Mouse (Mus musculus): ENCODE data around the gene Prelid1. TPM values are rescaled to one million over a fixed set of nuclear protein-coding genes. Genes with fewer than 3 reads are reported as not detected.

The Prelid1 gene
- polyA plus RNA-seq, 1 experiment from 2014 or later = 398 TPM

DNA sequence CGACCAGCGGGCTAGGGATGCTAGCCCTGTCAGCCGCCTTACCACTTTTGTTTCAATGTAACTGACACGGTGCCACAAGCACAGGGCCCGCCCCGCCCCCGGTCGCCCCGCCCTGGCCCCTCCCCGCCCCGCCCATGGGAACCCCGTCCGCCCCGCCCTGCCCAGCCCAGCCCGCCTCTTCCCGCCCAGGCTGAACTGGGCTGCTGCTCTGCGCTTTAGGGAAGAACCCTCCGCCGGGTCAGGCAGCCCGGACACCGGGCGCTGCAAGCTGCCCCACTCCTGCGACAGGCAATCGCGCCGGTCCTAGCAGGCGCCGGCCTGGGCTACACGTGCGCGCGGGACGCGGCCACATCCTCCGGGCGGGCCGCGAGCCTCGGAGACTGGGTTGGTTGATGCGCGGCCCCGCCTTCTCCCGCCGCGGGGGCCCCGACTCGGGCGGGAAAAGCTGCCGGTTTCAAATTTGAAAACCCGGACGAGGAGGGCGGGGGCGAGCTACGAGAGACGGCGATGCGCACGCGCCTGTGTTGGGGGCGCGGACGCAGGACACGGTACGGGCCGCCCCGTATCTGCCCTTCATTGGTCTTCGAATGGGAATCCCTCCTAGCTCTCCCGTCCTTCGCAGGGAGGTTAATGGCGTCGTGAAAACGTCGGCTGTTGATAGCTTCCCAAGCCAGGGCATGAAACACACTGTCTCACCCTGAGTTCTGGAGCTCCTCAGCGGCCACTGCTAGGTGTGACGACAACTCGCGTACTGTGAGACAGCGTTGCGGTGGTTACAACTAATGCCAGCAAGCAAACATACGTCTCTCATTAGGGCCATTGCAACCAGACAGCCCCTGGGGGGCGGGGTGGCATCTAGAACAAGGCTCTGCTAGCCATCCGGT lies 9.6 kb downstream of the Prelid1 start, which contains the start of gene Mxd3:
Gene Mxd3 (minus strand): TSS at position 141 of the 884 bp plus-strand sequence.
- H3K27me3 ChIP-seq (ENCODE audit: insufficient read depth, low read length) = no peaks in the 10 kb centered on the region
- H3K27ac ChIP-seq = peak within 1 kb of the TSS; percentile 65
- peaks cover 10% of the 10 kb centered on the region for H3K4me1 ChIP-seq (replicated peaks; ENCODE audit: insufficient read depth, low read length)
- peaks cover 10% of the 10 kb centered on the region; the same call in 1 of the 2 replicates for H3K36me3 ChIP-seq (ENCODE audit: insufficient read depth, low read length)
- DNase-seq (ENCODE audit: low spot score) = peak; percentile 88
- peak; percentile 75 for ATAC-seq (replicated peaks; ENCODE audit: low FRiP score, low read depth)
- under 1% methylated on average over 75 of the region's 82 CpGs for WGBS
- H3K9ac ChIP-seq (ENCODE audit: low read depth, low read length) = peak within 1 kb of the TSS; percentile 54
- no peak for TF ChIP-seq CTCF (IDR thresholded peaks at IDR 0.05; ENCODE audit: low read depth)
- peak within 1 kb of the TSS; percentile 50 for H3K4me3 ChIP-seq (replicated peaks; ENCODE audit: low read depth, low read length)
- no peaks in the 10 kb centered on the region for H3K9me3 ChIP-seq (replicated peaks; ENCODE audit: low read length)
- H3K4me2 ChIP-seq (ENCODE audit: low read length) = peak within 1 kb of the TSS; percentile 68

DNA sequence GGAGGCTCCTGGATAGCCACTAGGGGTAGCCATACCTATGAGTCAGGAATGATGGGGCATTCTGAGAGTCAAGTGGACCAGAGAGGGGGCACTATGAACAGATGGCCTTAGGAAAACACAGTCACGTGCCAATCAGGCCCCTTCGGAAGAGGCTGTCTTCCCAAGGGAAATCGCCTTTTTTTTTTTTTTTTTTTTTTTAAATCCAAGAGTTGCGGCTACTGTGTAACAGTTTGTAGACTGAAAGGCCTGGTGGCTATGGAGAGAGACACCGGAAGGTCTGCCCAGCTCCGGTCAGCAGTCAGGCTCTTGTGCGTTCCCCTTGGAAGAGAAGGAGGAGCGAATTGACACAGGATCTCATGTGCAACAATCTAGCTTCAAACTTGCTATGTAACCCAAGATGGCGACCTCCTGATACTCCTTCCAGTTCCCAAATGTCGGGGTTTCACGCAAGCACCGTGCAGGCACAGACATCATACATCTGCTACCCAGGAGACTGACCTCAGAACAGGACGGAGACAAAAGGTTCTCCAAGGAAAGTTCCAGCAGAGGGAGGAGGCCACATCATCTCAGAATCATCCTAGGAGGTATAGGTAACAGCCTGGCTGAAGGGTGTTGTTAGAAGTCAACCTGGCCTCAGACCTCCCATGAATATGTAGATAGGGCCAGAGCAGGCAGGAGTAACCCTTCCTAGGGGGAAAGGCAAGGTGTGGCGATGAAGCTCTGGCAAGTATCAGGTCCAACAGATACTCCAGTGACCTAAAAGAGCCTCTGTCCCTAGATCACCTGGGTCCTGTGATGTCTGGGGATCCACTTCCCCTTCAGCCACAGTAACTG lies 10.5 kb downstream of the Prelid1 start:
- 38% methylated on average over 14 of the region's 14 CpGs for WGBS
- peaks cover 3% of the 10 kb centered on the region; the same call in 1 of the 2 replicates for H3K36me3 ChIP-seq (ENCODE audit: insufficient read depth, low read length)
- peaks cover 10% of the 10 kb centered on the region for H3K4me1 ChIP-seq (replicated peaks; ENCODE audit: insufficient read depth, low read length)
- H3K9me3 ChIP-seq (replicated peaks; ENCODE audit: low read length) = no peaks in the 10 kb centered on the region
- DNase-seq (ENCODE audit: low spot score) (peak; percentile 78), ATAC-seq (replicated peaks; ENCODE audit: low FRiP score, low read depth) (no peak; the same call in 1 of the 2 replicates)
- no peaks in the 10 kb centered on the region for H3K27me3 ChIP-seq (ENCODE audit: insufficient read depth, low read length)
- H3K4me3 ChIP-seq (replicated peaks; ENCODE audit: low read depth, low read length) = peak overlapping the region; percentile 50
- 0 out of 2 replicates have a peak overlapping the region, but pooled peaks have one; percentile 65 for H3K27ac ChIP-seq
- 0 out of 2 replicates have a peak overlapping the region, but pooled peaks have one; percentile 54 for H3K9ac ChIP-seq (ENCODE audit: low read depth, low read length)
- peak; percentile 60; the same call in 1 of the 2 replicates for TF ChIP-seq CTCF (IDR thresholded peaks at IDR 0.05; ENCODE audit: low read depth)
- peak overlapping the region; percentile 68 for H3K4me2 ChIP-seq (ENCODE audit: low read length)

DNA sequence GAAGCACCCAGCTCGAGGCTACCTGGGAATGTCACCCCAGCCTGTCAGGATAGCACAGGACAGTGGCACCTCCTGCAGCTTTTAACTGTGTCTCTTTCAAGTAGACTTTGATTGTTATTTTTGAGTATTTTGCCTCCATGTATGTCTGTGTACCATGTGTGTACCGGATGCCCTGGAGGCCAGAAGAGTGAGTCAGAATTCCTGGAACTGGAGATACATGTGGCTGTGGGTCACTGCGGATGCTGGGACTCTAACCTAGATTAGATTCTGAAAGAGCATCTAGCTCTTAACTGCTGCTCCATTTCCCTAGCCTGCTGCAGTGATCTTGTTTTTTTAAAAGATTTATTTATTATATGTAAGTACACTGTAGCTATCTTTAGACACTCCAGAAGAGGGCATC lies 12.0 kb downstream of the Prelid1 start:
- Histone ChIP-seq H3K4me3 (replicated peaks; ENCODE audit: low read depth, low read length) (no peak overlapping the region), H3K9ac (ENCODE audit: low read depth, low read length) (no peak overlapping the region), H3K4me1 (replicated peaks; ENCODE audit: insufficient read depth, low read length) (peaks cover 10% of the 10 kb centered on the region), H3K27me3 (ENCODE audit: insufficient read depth, low read length) (no peaks in the 10 kb centered on the region), H3K27ac (no peak overlapping the region), H3K4me2 (ENCODE audit: low read length) (no peak overlapping the region), H3K36me3 (ENCODE audit: insufficient read depth, low read length) (no peaks in the 10 kb centered on the region), H3K9me3 (replicated peaks; ENCODE audit: low read length) (no peaks in the 10 kb centered on the region)
- 89% methylated on average over 3 of the region's 3 CpGs for WGBS
- DNase-seq (ENCODE audit: low spot score) (no peak), ATAC-seq (replicated peaks; ENCODE audit: low FRiP score, low read depth) (no peak)
- TF ChIP-seq CTCF (IDR thresholded peaks at IDR 0.05; ENCODE audit: low read depth) = no peak

DNA sequence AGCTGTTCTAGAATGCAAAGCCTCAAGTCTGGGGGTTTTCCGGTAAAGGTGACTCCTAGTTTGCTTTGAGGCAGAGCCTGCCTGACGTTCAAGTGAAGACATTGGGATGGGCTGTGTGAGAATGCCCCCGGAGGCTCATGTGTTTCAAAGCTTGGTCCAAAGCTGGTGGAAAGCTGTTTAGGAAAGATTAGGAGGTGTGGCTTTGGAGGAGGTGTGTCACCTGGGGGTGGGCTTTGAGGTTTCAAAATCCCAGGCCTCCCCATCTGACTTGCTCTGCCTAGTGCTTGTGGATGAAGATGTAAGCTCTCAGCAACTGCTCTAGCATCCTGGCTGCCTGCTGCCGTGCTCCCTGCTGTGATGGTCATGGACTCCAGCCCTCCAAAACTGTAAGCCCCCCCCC lies 15.4 kb downstream of the Prelid1 start:
- no peak for ATAC-seq (replicated peaks; ENCODE audit: low FRiP score, low read depth)
- no peak overlapping the region for H3K9ac ChIP-seq (ENCODE audit: low read depth, low read length)
- H3K9me3 ChIP-seq (replicated peaks; ENCODE audit: low read length) = no peaks in the 10 kb centered on the region
- WGBS = 83% methylated on average over 4 of the region's 4 CpGs
- no peak overlapping the region for H3K4me3 ChIP-seq (replicated peaks; ENCODE audit: low read depth, low read length)
- H3K36me3 ChIP-seq (ENCODE audit: insufficient read depth, low read length) = no peaks in the 10 kb centered on the region
- no peak overlapping the region for H3K4me2 ChIP-seq (ENCODE audit: low read length)
- TF ChIP-seq CTCF (IDR thresholded peaks at IDR 0.05; ENCODE audit: low read depth) = no peak
- H3K27me3 ChIP-seq (ENCODE audit: insufficient read depth, low read length) = no peaks in the 10 kb centered on the region
- DNase-seq (ENCODE audit: low spot score) = no peak
- H3K27ac ChIP-seq = no peak overlapping the region
- peaks cover 2% of the 10 kb centered on the region; the same call in 1 of the 2 replicates for H3K4me1 ChIP-seq (replicated peaks; ENCODE audit: insufficient read depth, low read length)

DNA sequence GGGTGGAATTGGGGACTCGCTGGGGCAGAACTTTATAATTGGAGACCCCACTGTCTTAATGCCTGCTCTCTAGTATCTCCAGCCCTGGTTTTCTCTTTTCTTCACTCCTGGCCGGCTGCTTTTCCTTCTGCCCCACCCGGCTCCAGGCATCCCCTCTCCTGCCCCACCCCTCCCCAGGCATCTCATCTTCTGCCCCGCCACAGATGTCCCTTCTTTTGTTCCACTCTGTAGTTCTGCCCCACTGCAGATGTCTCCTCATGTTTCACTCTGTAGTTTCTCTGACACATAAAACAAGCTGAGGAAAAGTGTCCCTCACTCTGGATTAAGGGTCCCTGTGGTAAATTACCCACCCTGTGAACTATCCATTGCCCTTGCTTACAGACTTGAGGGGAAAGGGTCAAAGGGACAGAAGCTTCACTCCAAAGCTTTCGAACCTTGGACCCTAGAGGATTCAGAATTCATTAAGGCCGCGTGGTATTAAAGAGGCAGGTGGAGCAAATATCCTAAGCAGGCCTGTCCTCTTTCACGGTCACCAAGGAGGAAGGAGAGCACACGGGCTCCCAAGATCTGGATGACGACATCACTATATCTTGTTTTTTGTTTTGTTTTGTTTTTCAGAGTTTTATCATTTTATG lies 17.2 kb downstream of the Prelid1 start:
- Histone ChIP-seq H3K36me3 (ENCODE audit: insufficient read depth, low read length) (no peaks in the 10 kb centered on the region), H3K4me3 (replicated peaks; ENCODE audit: low read depth, low read length) (no peak overlapping the region), H3K4me1 (replicated peaks; ENCODE audit: insufficient read depth, low read length) (no peaks in the 10 kb centered on the region), H3K27ac (no peak overlapping the region), H3K9ac (ENCODE audit: low read depth, low read length) (no peak overlapping the region), H3K9me3 (replicated peaks; ENCODE audit: low read length) (no peaks in the 10 kb centered on the region), H3K4me2 (ENCODE audit: low read length) (no peak overlapping the region), H3K27me3 (ENCODE audit: insufficient read depth, low read length) (no peaks in the 10 kb centered on the region)
- no peak for TF ChIP-seq CTCF (IDR thresholded peaks at IDR 0.05; ENCODE audit: low read depth)
- WGBS = 42% methylated on average over 10 of the region's 10 CpGs
- no peak for ATAC-seq (replicated peaks; ENCODE audit: low FRiP score, low read depth)
- DNase-seq (ENCODE audit: low spot score) = peak; percentile 41
